Mouse (Mus musculus): ENCODE measurements at regions not wholly inside any gene's neighbourhood (a gene's known extent, or its start where the extent isn't known, plus 50 kb on each side); places are given as distances from the start of the nearest gene placed in this dataset.

GRCm38 (mm10) chr14:99392813-99393212, 94.3 kb downstream of the Klf5 start:
- WGBS, result 87% methylated on average over 2 of the region's 2 CpGs
- Histone ChIP-seq H3K9me3 (no peaks in the 10 kb centered on the region), H3K36me3 (no peaks in the 10 kb centered on the region), H3K4me1 (replicated peaks) (no peaks in the 10 kb centered on the region), H3K27ac (no peak overlapping the region), H3K4me3 (no peak overlapping the region), H3K27me3 (ENCODE audit: insufficient read depth, poor library complexity, severe bottlenecking) (no peaks in the 10 kb centered on the region)
- no peak for DNase-seq (ENCODE audit: low spot score)

- WGBS, result 92% methylated on average over 8 of the region's 8 CpGs
Observed at GRCm38 (mm10) chr14:99393611-99394010, 95.1 kb downstream of the Klf5 start.

GRCm38 (mm10) chr14:99403155-99403726, 104.8 kb downstream of the Klf5 start:
- Histone ChIP-seq H3K4me1 (replicated peaks) (no peaks in the 10 kb centered on the region), H3K9me3 (no peaks in the 10 kb centered on the region), H3K36me3 (no peaks in the 10 kb centered on the region), H3K4me3 (no peak overlapping the region), H3K27me3 (ENCODE audit: insufficient read depth, poor library complexity, severe bottlenecking) (no peaks in the 10 kb centered on the region), H3K27ac (no peak overlapping the region)
- WGBS, result 86% methylated on average over 6 of the region's 6 CpGs
- DNase-seq (ENCODE audit: low spot score), result no peak

More at GRCm38 (mm10) chr14:99393611-99394010, 95.1 kb downstream of the Klf5 start:
- no peak for DNase-seq (ENCODE audit: low spot score)
- H3K27me3 ChIP-seq (ENCODE audit: insufficient read depth, poor library complexity, severe bottlenecking), result no peaks in the 10 kb centered on the region
- no peak overlapping the region for H3K27ac ChIP-seq
- no peak overlapping the region for H3K4me3 ChIP-seq
- no peaks in the 10 kb centered on the region for H3K4me1 ChIP-seq (replicated peaks)
- no peaks in the 10 kb centered on the region for H3K9me3 ChIP-seq
- no peaks in the 10 kb centered on the region for H3K36me3 ChIP-seq

GRCm38 (mm10) chr14:99405228-99405627, 106.7 kb downstream of the Klf5 start:
- Histone ChIP-seq H3K9me3 (no peaks in the 10 kb centered on the region), H3K27ac (no peak overlapping the region), H3K36me3 (no peaks in the 10 kb centered on the region), H3K27me3 (ENCODE audit: insufficient read depth, poor library complexity, severe bottlenecking) (no peaks in the 10 kb centered on the region), H3K4me1 (replicated peaks) (no peaks in the 10 kb centered on the region), H3K4me3 (no peak overlapping the region)
- WGBS, result 87% methylated on average over 5 of the region's 5 CpGs
- no peak for DNase-seq (ENCODE audit: low spot score)

- Histone ChIP-seq H3K4me3 (no peak overlapping the region), H3K27ac (no peak overlapping the region), H3K36me3 (no peaks in the 10 kb centered on the region), H3K4me1 (replicated peaks) (no peaks in the 10 kb centered on the region), H3K27me3 (ENCODE audit: insufficient read depth, poor library complexity, severe bottlenecking) (no peaks in the 10 kb centered on the region), H3K9me3 (no peaks in the 10 kb centered on the region)
- WGBS, result 79% methylated on average over 5 of the region's 5 CpGs
- no peak for DNase-seq (ENCODE audit: low spot score)
Observed at GRCm38 (mm10) chr14:99411835-99412234, 113.3 kb downstream of the Klf5 start.

GRCm38 (mm10) chr14:99416169-99416568, 117.7 kb downstream of the Klf5 start:
- DNase-seq (ENCODE audit: low spot score), result no peak
- H3K9me3 ChIP-seq, result no peaks in the 10 kb centered on the region
- 84% methylated on average over 3 of the region's 3 CpGs for whole genome bisulfite sequencing
- no peaks in the 10 kb centered on the region for H3K36me3 ChIP-seq
- no peaks in the 10 kb centered on the region for H3K27me3 ChIP-seq (ENCODE audit: insufficient read depth, poor library complexity, severe bottlenecking)
- no peak overlapping the region for H3K4me3 ChIP-seq
- no peak overlapping the region for H3K27ac ChIP-seq
- no peaks in the 10 kb centered on the region for H3K4me1 ChIP-seq (replicated peaks)

- WGBS, result 95% methylated on average over 5 of the region's 5 CpGs
- no peaks in the 10 kb centered on the region for H3K27me3 ChIP-seq (ENCODE audit: insufficient read depth, poor library complexity, severe bottlenecking)
- H3K4me1 ChIP-seq (replicated peaks), result no peaks in the 10 kb centered on the region
- no peaks in the 10 kb centered on the region for H3K9me3 ChIP-seq
- no peak for DNase-seq (ENCODE audit: low spot score)
- H3K27ac ChIP-seq, result no peak overlapping the region
- no peak overlapping the region for H3K4me3 ChIP-seq
- H3K36me3 ChIP-seq, result no peaks in the 10 kb centered on the region
Observed at GRCm38 (mm10) chr14:99418970-99419369, 120.5 kb downstream of the Klf5 start.

GRCm38 (mm10) chr14:99423334-99423733, 124.8 kb downstream of the Klf5 start:
- 85% methylated on average over 7 of the region's 7 CpGs for WGBS
- H3K9me3 ChIP-seq, result no peaks in the 10 kb centered on the region

GRCm38 (mm10) chr14:99427049-99427448, 128.6 kb downstream of the Klf5 start:
- no peaks in the 10 kb centered on the region for H3K27me3 ChIP-seq (ENCODE audit: insufficient read depth, poor library complexity, severe bottlenecking)
- H3K4me1 ChIP-seq (replicated peaks), result no peaks in the 10 kb centered on the region
- no peaks in the 10 kb centered on the region for H3K36me3 ChIP-seq
- no peak overlapping the region for H3K4me3 ChIP-seq
- no peak for DNase-seq (ENCODE audit: low spot score)
- no peak overlapping the region for H3K27ac ChIP-seq
- no peaks in the 10 kb centered on the region for H3K9me3 ChIP-seq
- 94% methylated on average over 3 of the region's 3 CpGs for WGBS

More at GRCm38 (mm10) chr14:99423334-99423733, 124.8 kb downstream of the Klf5 start:
- no peak for DNase-seq (ENCODE audit: low spot score)
- H3K4me1 ChIP-seq (replicated peaks), result no peaks in the 10 kb centered on the region
- H3K27me3 ChIP-seq (ENCODE audit: insufficient read depth, poor library complexity, severe bottlenecking), result no peaks in the 10 kb centered on the region
- no peak overlapping the region for H3K4me3 ChIP-seq
- no peak overlapping the region for H3K27ac ChIP-seq
- no peaks in the 10 kb centered on the region for H3K36me3 ChIP-seq

GRCm38 (mm10) chr14:99430323-99430722, 131.8 kb downstream of the Klf5 start:
- H3K27ac ChIP-seq, result no peak overlapping the region
- no peak for DNase-seq (ENCODE audit: low spot score)
- no peak overlapping the region for H3K4me3 ChIP-seq
- no peaks in the 10 kb centered on the region for H3K27me3 ChIP-seq (ENCODE audit: insufficient read depth, poor library complexity, severe bottlenecking)
- no peaks in the 10 kb centered on the region for H3K9me3 ChIP-seq
- no peaks in the 10 kb centered on the region for H3K4me1 ChIP-seq (replicated peaks)
- WGBS, result 94% methylated on average over 4 of the region's 4 CpGs
- no peaks in the 10 kb centered on the region for H3K36me3 ChIP-seq

GRCm38 (mm10) chr14:99431697-99432096, 133.2 kb downstream of the Klf5 start:
- H3K4me1 ChIP-seq (replicated peaks), result no peaks in the 10 kb centered on the region
- no peak overlapping the region for H3K27ac ChIP-seq
- WGBS, result 94% methylated on average over 7 of the region's 7 CpGs
- H3K9me3 ChIP-seq, result no peaks in the 10 kb centered on the region
- DNase-seq (ENCODE audit: low spot score), result no peak
- H3K27me3 ChIP-seq (ENCODE audit: insufficient read depth, poor library complexity, severe bottlenecking), result no peaks in the 10 kb centered on the region
- no peak overlapping the region for H3K4me3 ChIP-seq
- H3K36me3 ChIP-seq, result no peaks in the 10 kb centered on the region

- no peak overlapping the region for H3K27ac ChIP-seq
Observed at GRCm38 (mm10) chr14:99434645-99435044, 136.2 kb downstream of the Klf5 start.

GRCm38 (mm10) chr14:99435512-99435911, 137.0 kb downstream of the Klf5 start:
- no peak overlapping the region for H3K4me3 ChIP-seq
- no peaks in the 10 kb centered on the region for H3K9me3 ChIP-seq
- no peak overlapping the region for H3K27ac ChIP-seq
- WGBS, result 85% methylated on average over 3 of the region's 3 CpGs
- no peaks in the 10 kb centered on the region for H3K4me1 ChIP-seq (replicated peaks)
- DNase-seq (ENCODE audit: low spot score), result no peak
- H3K27me3 ChIP-seq (ENCODE audit: insufficient read depth, poor library complexity, severe bottlenecking), result no peaks in the 10 kb centered on the region
- no peaks in the 10 kb centered on the region for H3K36me3 ChIP-seq

More at GRCm38 (mm10) chr14:99434645-99435044, 136.2 kb downstream of the Klf5 start:
- Histone ChIP-seq H3K36me3 (no peaks in the 10 kb centered on the region), H3K4me1 (replicated peaks) (no peaks in the 10 kb centered on the region), H3K9me3 (no peaks in the 10 kb centered on the region), H3K27me3 (ENCODE audit: insufficient read depth, poor library complexity, severe bottlenecking) (no peaks in the 10 kb centered on the region), H3K4me3 (no peak overlapping the region)
- 93% methylated on average over 1 of the region's 1 CpGs for WGBS
- DNase-seq (ENCODE audit: low spot score), result no peak

- WGBS, result 89% methylated on average over 1 of the region's 1 CpGs
- Histone ChIP-seq H3K36me3 (no peaks in the 10 kb centered on the region), H3K27ac (no peak overlapping the region), H3K4me3 (no peak overlapping the region), H3K27me3 (ENCODE audit: insufficient read depth, poor library complexity, severe bottlenecking) (no peaks in the 10 kb centered on the region), H3K9me3 (no peaks in the 10 kb centered on the region), H3K4me1 (replicated peaks) (no peaks in the 10 kb centered on the region)
- no peak for DNase-seq (ENCODE audit: low spot score)
Observed at GRCm38 (mm10) chr14:99436051-99436450, 137.6 kb downstream of the Klf5 start.
